Comparison of ENCODE assay signal across 9 mouse cellular contexts in genomic region chr11:102399610-102400072, GRCm38 (mm10). TPM values are rescaled to one million over a fixed set of nuclear protein-coding genes. Genes with fewer than 3 reads are reported as not detected.
A peak's percentile ranks its signal among the peaks of the same experiment; 100 is the strongest.
DNase-seq lines count a peak whose midpoint lies in the region; ATAC-seq and TF ChIP-seq lines count a peak whose summit lies in the region.
"Had no signal": no experiment of that assay in that cellular context is flagged by ENCODE, and none has a peak within 500 bp of the region (broad histone marks: within the 10 kb centered on the region; RNA-seq: fewer than 3 reads in every experiment).

No protein-coding gene starts in this region.

- H3K4me3 ChIP-seq in cerebellum, adult 2 months (replicated peaks; ENCODE audit: insufficient read depth, low read depth, low read length) = no peak overlapping the region
- peak overlapping the region; percentile 22 for H3K4me3 ChIP-seq in lung, embryonic 14.5 days (ENCODE audit: low read depth, low read length)
- H3K4me3 ChIP-seq in liver, embryonic 16.5 days (ENCODE audit: low read depth, low read length) = peak overlapping the region; percentile 44

- H3K27me3 ChIP-seq in cerebellum, adult 2 months (ENCODE audit: control insufficient read depth, insufficient read depth, low read length) = no peaks in the 10 kb centered on the region
- peaks cover 47% of the 10 kb centered on the region for H3K27me3 ChIP-seq in lung, embryonic 14.5 days (ENCODE audit: insufficient read depth, low read length)
- peaks cover 77% of the 10 kb centered on the region for H3K27me3 ChIP-seq in liver, embryonic 16.5 days (ENCODE audit: control insufficient read depth, insufficient read depth, low read depth, low read length)

- H3K4me1 ChIP-seq in cerebellum, adult 2 months (ENCODE audit: control insufficient read depth, insufficient read depth, low read length) = peaks cover 38% of the 10 kb centered on the region
- 0 out of 2 replicates have a peak, but pooled peaks cover 6% of the 10 kb centered on the region for H3K4me1 ChIP-seq in lung, embryonic 14.5 days (ENCODE audit: insufficient read depth)
- H3K4me1 ChIP-seq in liver, embryonic 16.5 days (ENCODE audit: control insufficient read depth, low read depth, low read length) = peaks cover 31% of the 10 kb centered on the region

- H3K4me2 ChIP-seq in lung, embryonic 14.5 days = peak overlapping the region; percentile 53
- peak overlapping the region; percentile 53 for H3K4me2 ChIP-seq in liver, embryonic 16.5 days (ENCODE audit: low read depth, low read length)

- TF ChIP-seq CTCF in cerebellum, adult 2 months (IDR thresholded peaks at IDR 0.05; ENCODE audit: borderline replicate concordance, insufficient read depth, low read depth, low read length) = no peak
- TF ChIP-seq CTCF in lung, embryonic 14.5 days (IDR thresholded peaks at IDR 0.05; ENCODE audit: low read depth) = no peak

- H3K36me3 ChIP-seq in lung, embryonic 14.5 days (ENCODE audit: insufficient read depth) = peaks cover 27% of the 10 kb centered on the region
- H3K36me3 ChIP-seq in liver, embryonic 16.5 days (ENCODE audit: control insufficient read depth, insufficient read depth) = peaks cover 29% of the 10 kb centered on the region

- no peak for TF ChIP-seq POLR2A in cerebellum, adult 2 months (IDR thresholded peaks at IDR 0.05; ENCODE audit: borderline replicate concordance, insufficient read depth, low read length)

- H3K9me3 ChIP-seq in lung, embryonic 14.5 days (ENCODE audit: low read depth, low read length) = no peaks in the 10 kb centered on the region
- H3K9me3 ChIP-seq in liver, embryonic 16.5 days (replicated peaks; ENCODE audit: control insufficient read depth, low read length) = no peaks in the 10 kb centered on the region

- intact Hi-C loops in heart, postnatal 10 days (cut with DNase I) = no loop called here

- H3K9ac ChIP-seq in lung, embryonic 14.5 days = peak overlapping the region; percentile 34; the same call in 1 of the 2 replicates
- H3K9ac ChIP-seq in liver, embryonic 16.5 days (ENCODE audit: low read depth, low read length) = peak overlapping the region; percentile 41

- DNase-seq in cerebellum, adult 2 months = peak; percentile 31 to 54
- no peak for DNase-seq in cerebellum, adult 8-10 months
- DNase-seq in lung, embryonic 14.5 days = peak; percentile 42
- DNase-seq in lung, postnatal 25 days (ENCODE audit: low spot score) = no peak
- DNase-seq in heart, postnatal 10 days = peak; percentile 31 to 37
- no peak for DNase-seq in c-Kit-positive CD71-positive TER-119-positive erythroid progenitor cells, embryonic 14.5 days (ENCODE audit: low spot score)
- no peak for DNase-seq in urinary bladder, postnatal 36 days (ENCODE audit: low spot score in 2 of 2)

- H3K27ac ChIP-seq in cerebellum, adult 2 months (ENCODE audit: insufficient read depth, low read length) = no peak overlapping the region
- H3K27ac ChIP-seq in lung, embryonic 14.5 days (ENCODE audit: low read depth) = no peak overlapping the region
- H3K27ac ChIP-seq in liver, embryonic 16.5 days (ENCODE audit: low read length) = no peak overlapping the region

- 31% methylated on average over 34 of the region's 34 CpGs for WGBS in cerebellum, adult 2 months
- WGBS in lung, embryonic 14.5 days = under 1% methylated on average over 33 of the region's 34 CpGs
- WGBS in liver, embryonic 16.5 days (ENCODE audit: insufficient replicate concordance) = 3% methylated on average over 34 of the region's 34 CpGs

- ATAC-seq in lung, embryonic 14.5 days (ENCODE audit: insufficient read depth) = no peak
- ATAC-seq in liver, embryonic 16.5 days (ENCODE audit: low read depth) = no peak

RNA-seq across cellular contexts. Expression of gene Rundc3a, which starts 6.4 kb away (rescaled TPM):
- 446 and 460 TPM in 2 replicates for polyA plus RNA-seq in cerebellum, adult 2 months (2012; rRNA removed)
- polyA plus RNA-seq in lung, embryonic 14.5 days (2014; fragmentation: Nextera tagmentation; extraction: Ambion mirVana) = 1.1 and 1.3 TPM in 2 replicates
- under 1 TPM; 0.29 to 0.32 TPM for total RNA-seq in heart, postnatal 10 days (2021)
- 2.1 and 2.2 TPM in 2 replicates for polyA plus RNA-seq in liver, embryonic 16.5 days (2015; fragmentation: Nextera tagmentation; extraction: Ambion mirVana)

RNA-seq across cellular contexts. Expression of gene Slc25a39, which starts 8.1 kb away (rescaled TPM):
- 124 and 126 TPM in 2 replicates for polyA plus RNA-seq in cerebellum, adult 2 months (2012; rRNA removed)
- polyA plus RNA-seq in lung, embryonic 14.5 days (2014; fragmentation: Nextera tagmentation; extraction: Ambion mirVana) = 223 and 244 TPM in 2 replicates
- 100 to 1,000 TPM; 155 to 156 TPM for total RNA-seq in heart, postnatal 10 days (2021)
- polyA plus RNA-seq in liver, embryonic 16.5 days (2015; fragmentation: Nextera tagmentation; extraction: Ambion mirVana) = 454 and 500 TPM in 2 replicates

RNA-seq across cellular contexts. Expression of gene Grn, which starts 30.5 kb away (rescaled TPM):
- 58.4 TPM in 2 replicates for polyA plus RNA-seq in cerebellum, adult 2 months (2012; rRNA removed)
- 113 and 116 TPM in 2 replicates for polyA plus RNA-seq in lung, embryonic 14.5 days (2014; fragmentation: Nextera tagmentation; extraction: Ambion mirVana)
- total RNA-seq in heart, postnatal 10 days (2021) = 100 to 1,000 TPM; 189 to 192 TPM
- polyA plus RNA-seq in liver, embryonic 16.5 days (2015; fragmentation: Nextera tagmentation; extraction: Ambion mirVana) = 103 and 118 TPM in 2 replicates

RNA-seq across cellular contexts. Expression of gene Slc4a1, which starts 33.6 kb away (rescaled TPM):
- polyA plus RNA-seq in cerebellum, adult 2 months (2012; rRNA removed) = 0.72 and 0.90 TPM in 2 replicates
- 6.0 and 6.9 TPM in 2 replicates for polyA plus RNA-seq in lung, embryonic 14.5 days (2014; fragmentation: Nextera tagmentation; extraction: Ambion mirVana)
- 10 to 100 TPM in 1 of 2 experiments, 1 to 10 TPM in 1; 3.5 to 13.0 TPM for total RNA-seq in heart, postnatal 10 days (2021)
- polyA plus RNA-seq in liver, embryonic 16.5 days (2015; fragmentation: Nextera tagmentation; extraction: Ambion mirVana) = 1,073 and 1,144 TPM in 2 replicates
- polyA plus RNA-seq: C2C12 had no signal

RNA-seq across cellular contexts. Expression of gene Fam171a2, which starts 47.8 kb away (rescaled TPM):
- polyA plus RNA-seq in cerebellum, adult 2 months (2012; rRNA removed) = 57.8 and 60.3 TPM in 2 replicates
- 7.4 and 8.3 TPM in 2 replicates for polyA plus RNA-seq in lung, embryonic 14.5 days (2014; fragmentation: Nextera tagmentation; extraction: Ambion mirVana)
- 10 to 100 TPM; 20.0 to 23.8 TPM for total RNA-seq in heart, postnatal 10 days (2021)
- 0.20 and 0.34 TPM in 2 replicates for polyA plus RNA-seq in liver, embryonic 16.5 days (2015; fragmentation: Nextera tagmentation; extraction: Ambion mirVana)

Comparison
In these comparisons a context has a peak if more than half of its experiments do, and no peak if none do; other contexts are left out.
1. DNase-seq: peak in cerebellum, adult 2 months (2 of 2), lung, embryonic 14.5 days (single experiment) and heart, postnatal 10 days (2 of 2); none in cerebellum, adult 8-10 months (single experiment), lung, postnatal 25 days (single experiment), c-Kit-positive CD71-positive TER-119-positive erythroid progenitor cells, embryonic 14.5 days (single experiment) and urinary bladder, postnatal 36 days (0 of 2).
2. RNA of gene Rundc3a, which starts 6.4 kb away (polyA plus RNA-seq): 446 to 460 TPM in cerebellum, adult 2 months; 2.1 to 2.2 TPM in liver, embryonic 16.5 days and 1.1 to 1.3 TPM in lung, embryonic 14.5 days; every median in the first group is over 100 times any median in the second.